Mouse (Mus musculus): ENCODE measurements at regions not wholly inside any gene's neighbourhood (a gene's known extent, or its start where the extent isn't known, plus 50 kb on each side); places are given as distances from the start of the nearest gene placed in this dataset.

DNA sequence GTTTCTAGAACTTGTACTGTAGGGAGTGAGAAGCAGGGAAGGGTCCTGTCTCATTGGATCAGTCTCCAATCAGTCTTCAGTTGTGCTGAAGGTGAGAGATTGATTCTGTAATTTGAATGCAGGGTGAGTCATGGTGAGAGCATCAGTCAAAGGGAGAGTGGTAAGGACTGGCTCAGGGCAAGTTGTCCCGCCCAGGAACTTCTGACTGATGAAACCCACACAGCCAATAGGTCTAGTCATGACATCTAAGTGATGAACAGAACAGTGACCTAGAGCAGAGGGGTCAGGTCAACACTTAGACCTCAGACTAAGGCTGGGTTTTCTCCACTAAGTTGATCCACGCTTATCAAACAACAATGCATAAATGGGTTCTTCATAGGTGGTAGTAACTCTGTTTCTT is 82.4 kb upstream of the Rab3gap2 start:
- no peak for TF ChIP-seq POLR2A (IDR thresholded peaks at IDR 0.05; ENCODE audit: control insufficient read depth, low read depth, low read length)
- TF ChIP-seq CTCF (IDR thresholded peaks at IDR 0.05; ENCODE audit: control insufficient read depth, insufficient read depth, insufficient replicate concordance, low read depth, low read length) = no peak
- no peaks in the 10 kb centered on the region for H3K27me3 ChIP-seq (ENCODE audit: control insufficient read depth, insufficient read depth, low read length)
- no peak overlapping the region for H3K27ac ChIP-seq (ENCODE audit: control insufficient read depth, insufficient read depth, low read depth, low read length)
- no peak overlapping the region for H3K4me3 ChIP-seq (ENCODE audit: control insufficient read depth, low read depth, low read length)
- H3K36me3 ChIP-seq (ENCODE audit: control insufficient read depth, insufficient read depth, low read length) = no peaks in the 10 kb centered on the region
- no peaks in the 10 kb centered on the region for H3K4me1 ChIP-seq (ENCODE audit: control insufficient read depth, insufficient read depth, low read length)

DNA sequence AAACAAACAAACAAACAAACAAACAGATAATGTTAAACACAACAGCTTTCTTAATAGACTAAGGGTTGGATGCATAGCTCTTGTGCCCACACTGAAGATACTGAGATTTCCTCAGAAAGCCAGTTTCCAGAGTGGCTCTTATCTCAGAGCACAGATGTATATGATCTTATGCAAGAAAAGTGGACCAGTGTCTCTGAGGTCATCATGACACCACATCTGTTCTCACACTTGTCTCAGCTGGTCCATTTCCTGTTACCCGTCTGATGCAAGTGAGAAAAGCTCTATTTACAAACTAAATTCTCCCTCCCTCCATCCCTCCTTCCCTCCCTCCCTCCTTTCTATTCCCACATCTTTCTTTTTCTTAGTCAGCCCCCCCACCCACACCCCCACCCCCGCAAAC is 83.5 kb upstream of the Rab3gap2 start:
- Histone ChIP-seq H3K4me3 (ENCODE audit: control insufficient read depth, low read depth, low read length) (no peak overlapping the region), H3K27ac (ENCODE audit: control insufficient read depth, insufficient read depth, low read depth, low read length) (no peak overlapping the region), H3K36me3 (ENCODE audit: control insufficient read depth, insufficient read depth, low read length) (no peaks in the 10 kb centered on the region), H3K4me1 (ENCODE audit: control insufficient read depth, insufficient read depth, low read length) (no peaks in the 10 kb centered on the region), H3K27me3 (ENCODE audit: control insufficient read depth, insufficient read depth, low read length) (no peaks in the 10 kb centered on the region)
- no peak for TF ChIP-seq POLR2A (IDR thresholded peaks at IDR 0.05; ENCODE audit: control insufficient read depth, low read depth, low read length)
- TF ChIP-seq CTCF (IDR thresholded peaks at IDR 0.05; ENCODE audit: control insufficient read depth, insufficient read depth, insufficient replicate concordance, low read depth, low read length) = no peak

DNA sequence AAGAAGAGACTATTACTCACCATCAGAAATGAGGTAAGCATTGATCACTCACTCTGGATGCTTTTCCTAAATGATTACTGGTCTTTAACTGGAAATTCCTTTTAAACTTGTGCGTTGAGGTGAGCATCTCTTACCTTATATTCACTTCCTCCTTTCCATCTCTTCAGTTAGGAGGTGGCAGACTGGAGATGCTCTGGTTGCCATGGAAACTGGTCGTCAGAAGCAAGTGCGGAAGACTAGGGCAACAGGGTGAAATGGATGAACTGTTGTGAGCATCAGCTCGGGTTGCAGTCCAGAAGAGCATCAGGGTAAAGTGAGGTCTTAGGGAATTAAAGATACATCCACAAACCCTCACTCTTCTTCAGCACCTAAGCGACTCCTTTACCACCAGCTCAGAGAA is 86.2 kb upstream of the Rab3gap2 start:
- Histone ChIP-seq H3K27ac (ENCODE audit: control insufficient read depth, insufficient read depth, low read depth, low read length) (no peak overlapping the region), H3K36me3 (ENCODE audit: control insufficient read depth, insufficient read depth, low read length) (no peaks in the 10 kb centered on the region), H3K4me1 (ENCODE audit: control insufficient read depth, insufficient read depth, low read length) (no peaks in the 10 kb centered on the region), H3K27me3 (ENCODE audit: control insufficient read depth, insufficient read depth, low read length) (no peaks in the 10 kb centered on the region), H3K4me3 (ENCODE audit: control insufficient read depth, low read depth, low read length) (no peak overlapping the region)
- TF ChIP-seq CTCF (IDR thresholded peaks at IDR 0.05; ENCODE audit: control insufficient read depth, insufficient read depth, insufficient replicate concordance, low read depth, low read length) (no peak), POLR2A (IDR thresholded peaks at IDR 0.05; ENCODE audit: control insufficient read depth, low read depth, low read length) (no peak)

DNA sequence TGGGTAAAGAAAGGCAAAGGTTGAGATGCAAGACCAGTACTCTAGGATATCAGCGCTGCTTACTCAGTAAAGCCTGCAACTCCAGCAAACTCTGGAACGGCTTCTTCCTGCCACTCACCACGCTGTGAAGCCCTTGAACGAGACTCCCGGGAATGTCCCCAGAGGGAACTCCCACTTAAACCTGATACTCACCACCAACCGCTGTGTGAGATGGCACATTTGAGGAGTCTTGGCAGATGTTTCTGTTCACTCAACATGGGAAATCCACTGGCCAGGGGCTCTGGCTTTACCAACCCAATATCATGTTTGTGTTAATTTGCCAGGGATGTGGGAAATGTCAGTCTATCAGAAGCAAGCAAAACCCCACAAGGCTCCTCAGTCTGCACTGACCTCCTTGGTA is 90.2 kb upstream of the Rab3gap2 start:
- H3K27ac ChIP-seq (ENCODE audit: control insufficient read depth, insufficient read depth, low read depth, low read length) = no peak overlapping the region
- H3K36me3 ChIP-seq (ENCODE audit: control insufficient read depth, insufficient read depth, low read length) = no peaks in the 10 kb centered on the region
- no peak overlapping the region for H3K4me3 ChIP-seq (ENCODE audit: control insufficient read depth, low read depth, low read length)
- H3K27me3 ChIP-seq (ENCODE audit: control insufficient read depth, insufficient read depth, low read length) = no peaks in the 10 kb centered on the region
- no peaks in the 10 kb centered on the region for H3K4me1 ChIP-seq (ENCODE audit: control insufficient read depth, insufficient read depth, low read length)
- no peak for TF ChIP-seq CTCF (IDR thresholded peaks at IDR 0.05; ENCODE audit: control insufficient read depth, insufficient read depth, insufficient replicate concordance, low read depth, low read length)

DNA sequence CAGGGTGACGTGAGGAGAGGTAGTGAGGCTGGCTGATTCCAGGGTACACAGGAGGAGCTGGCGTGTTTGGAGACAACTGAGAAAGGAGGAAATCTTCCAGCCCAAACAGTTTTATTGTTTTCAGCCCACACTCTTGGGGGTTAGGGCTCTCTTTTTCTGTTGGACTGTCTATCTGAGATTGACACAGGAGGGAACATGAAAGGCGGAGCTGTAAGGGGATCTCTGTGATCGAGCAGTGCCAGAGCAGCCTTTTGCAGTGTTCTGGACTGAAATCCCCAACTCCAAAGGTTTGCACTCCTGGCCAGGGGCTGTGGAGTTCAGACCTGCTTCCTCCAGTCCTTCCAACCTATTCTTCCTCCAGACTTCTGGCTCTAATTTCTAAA is 91.9 kb upstream of the Rab3gap2 start:
- H3K4me1 ChIP-seq (ENCODE audit: control insufficient read depth, insufficient read depth, low read length) = no peaks in the 10 kb centered on the region
- no peak for TF ChIP-seq POLR2A (IDR thresholded peaks at IDR 0.05; ENCODE audit: control insufficient read depth, low read depth, low read length)
- no peak for TF ChIP-seq CTCF (IDR thresholded peaks at IDR 0.05; ENCODE audit: control insufficient read depth, insufficient read depth, insufficient replicate concordance, low read depth, low read length)
- H3K27me3 ChIP-seq (ENCODE audit: control insufficient read depth, insufficient read depth, low read length) = no peaks in the 10 kb centered on the region
- no peak overlapping the region for H3K4me3 ChIP-seq (ENCODE audit: control insufficient read depth, low read depth, low read length)
- H3K36me3 ChIP-seq (ENCODE audit: control insufficient read depth, insufficient read depth, low read length) = no peaks in the 10 kb centered on the region
- H3K27ac ChIP-seq (ENCODE audit: control insufficient read depth, insufficient read depth, low read depth, low read length) = no peak overlapping the region

DNA sequence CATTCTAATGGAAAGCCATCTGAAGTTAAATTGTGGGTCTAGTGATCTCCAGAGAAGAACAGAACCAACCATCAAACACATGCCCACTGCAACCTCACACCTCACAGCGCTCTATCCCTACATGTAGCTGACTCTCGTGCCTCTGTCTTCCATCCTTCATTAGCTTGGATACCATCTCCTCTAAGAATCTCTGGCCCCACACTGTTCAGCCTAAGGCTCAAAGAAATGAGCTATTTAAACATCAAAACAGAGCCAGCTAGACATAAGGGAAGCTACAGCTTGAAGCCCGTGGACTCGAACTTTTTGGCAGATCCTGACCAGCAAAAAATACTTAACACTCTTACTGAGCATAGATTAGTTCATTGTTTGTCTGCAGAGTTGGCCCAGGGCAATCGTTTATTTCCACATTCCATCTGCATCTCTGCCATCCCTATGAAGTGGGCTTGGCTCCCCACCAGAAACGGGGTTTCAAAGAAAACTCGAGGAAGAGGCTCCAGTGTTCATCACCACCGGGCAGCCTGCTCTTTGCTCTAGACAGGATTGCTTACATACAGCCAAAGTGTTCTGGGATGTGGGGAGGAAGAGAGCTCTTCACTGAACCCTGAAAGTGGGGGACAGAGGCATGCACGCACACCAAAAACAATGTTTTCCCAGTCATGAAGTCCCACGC is 92.4 kb upstream of the Rab3gap2 start:
- no peak for TF ChIP-seq POLR2A (IDR thresholded peaks at IDR 0.05; ENCODE audit: control insufficient read depth, low read depth, low read length)
- TF ChIP-seq CTCF (IDR thresholded peaks at IDR 0.05; ENCODE audit: control insufficient read depth, insufficient read depth, insufficient replicate concordance, low read depth, low read length) = no peak

DNA sequence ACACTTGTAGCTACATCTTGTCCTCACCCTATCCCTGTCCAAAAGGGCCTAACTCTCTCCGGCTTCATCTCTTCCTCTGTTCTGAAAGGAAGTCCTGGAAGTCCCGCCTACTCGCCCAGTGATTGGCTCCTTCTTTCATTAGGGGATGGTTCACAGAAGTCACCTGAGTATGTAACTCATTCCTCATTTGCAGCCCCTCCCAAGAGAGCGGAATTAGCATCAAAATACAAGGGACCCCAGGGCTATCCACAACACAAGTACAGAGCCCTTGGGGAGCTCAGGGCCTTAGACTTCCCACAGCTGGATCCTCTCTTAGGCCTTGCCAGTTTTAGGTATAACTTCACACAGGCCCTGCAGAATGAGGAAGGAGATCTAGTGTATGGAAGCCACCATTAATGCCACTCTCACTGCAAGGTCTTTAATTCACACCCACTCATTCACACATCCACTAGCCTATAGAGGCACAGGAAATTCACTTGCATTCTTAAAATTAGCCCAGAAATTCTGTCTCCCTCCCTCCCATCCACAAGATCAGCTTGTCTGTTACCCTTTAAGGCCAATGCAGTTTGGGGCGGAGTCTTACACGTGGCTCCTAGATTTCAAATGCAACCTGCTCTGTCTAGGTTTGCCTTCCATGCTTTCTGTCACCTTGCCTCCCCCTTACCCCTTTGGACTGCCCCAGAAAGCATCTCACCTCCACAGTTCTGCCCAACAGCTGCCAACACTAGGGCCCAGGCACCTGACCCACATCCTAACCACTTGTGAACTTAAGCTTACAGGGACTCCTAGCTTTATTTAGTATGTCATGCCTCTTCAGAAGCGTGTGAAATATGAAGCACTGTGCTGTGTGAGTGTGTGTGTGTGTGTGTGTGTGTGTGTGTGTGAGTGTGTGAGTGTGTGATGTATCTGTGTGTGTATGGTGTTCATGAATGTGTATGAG is 98.7 kb upstream of the Rab3gap2 start:
- H3K27ac ChIP-seq (ENCODE audit: control insufficient read depth, insufficient read depth, low read depth, low read length) = no peak overlapping the region
- TF ChIP-seq CTCF (IDR thresholded peaks at IDR 0.05; ENCODE audit: control insufficient read depth, insufficient read depth, insufficient replicate concordance, low read depth, low read length) = no peak
- TF ChIP-seq POLR2A (IDR thresholded peaks at IDR 0.05; ENCODE audit: control insufficient read depth, low read depth, low read length) = no peak

More for the DNA sequence above, 92.4 kb upstream of the Rab3gap2 start:
- Histone ChIP-seq H3K4me1 (ENCODE audit: control insufficient read depth, insufficient read depth, low read length) (no peaks in the 10 kb centered on the region), H3K27me3 (ENCODE audit: control insufficient read depth, insufficient read depth, low read length) (no peaks in the 10 kb centered on the region), H3K36me3 (ENCODE audit: control insufficient read depth, insufficient read depth, low read length) (no peaks in the 10 kb centered on the region), H3K4me3 (ENCODE audit: control insufficient read depth, low read depth, low read length) (no peak overlapping the region), H3K27ac (ENCODE audit: control insufficient read depth, insufficient read depth, low read depth, low read length) (no peak overlapping the region)

More for the DNA sequence above, 98.7 kb upstream of the Rab3gap2 start:
- H3K36me3 ChIP-seq (ENCODE audit: control insufficient read depth, insufficient read depth, low read length) = no peaks in the 10 kb centered on the region
- no peaks in the 10 kb centered on the region; the same call in 1 of the 2 replicates for H3K4me1 ChIP-seq (ENCODE audit: control insufficient read depth, insufficient read depth, low read length)
- H3K27me3 ChIP-seq (ENCODE audit: control insufficient read depth, insufficient read depth, low read length) = no peaks in the 10 kb centered on the region
- H3K4me3 ChIP-seq (ENCODE audit: control insufficient read depth, low read depth, low read length) = no peak overlapping the region

Data from testis, adult 2 months (tissue).